Mouse (Mus musculus) MEL (cell line): ENCODE measurements around the gene Hnrnpf. TPM values are rescaled to one million over a fixed set of nuclear protein-coding genes. Genes with fewer than 3 reads are reported as not detected.

Source experiments
- DNase-seq: peaks from one replicate; pipeline ENCODE4 v3.0.0; 2011; ENCODE audit warnings: low read depth, low spot score
- H3K27ac ChIP-seq: 2 replicates; pipeline ENCODE4 v1.5.1; 2012; ENCODE audit warnings: low read depth, mild to moderate bottlenecking, control low read depth, low read length, moderate library complexity; ENCODE audit not compliant: control insufficient read depth
- H3K27me3 ChIP-seq, 2 experiments: fragments of 150-350 bp in 1 of 2; sonication (generic) in 1 of 2; 2 replicates each; pipeline ENCODE4 v1.6.1; 2012; ENCODE audit warnings: low read length in 2 of 2, mild to moderate bottlenecking in 2 of 2, improper control_type of control experiment in 1 of 2, moderate library complexity in 1 of 2; ENCODE audit not compliant: insufficient read depth in 2 of 2, control insufficient read depth in 1 of 2
- H3K36me3 ChIP-seq, 2 experiments: 2 replicates each; pipeline ENCODE4 v1.6.1; 2012 to 2014; ENCODE audit warnings: low read length in 2 of 2, improper control_type of control experiment in 1 of 2, inconsistent platforms in 1 of 2, mild to moderate bottlenecking in 1 of 2; ENCODE audit not compliant: insufficient read depth in 2 of 2, control insufficient read depth in 1 of 2
- H3K4me1 ChIP-seq, 2 experiments: fragments of 150-350 bp in 1 of 2; sonication (generic) in 1 of 2; 2 replicates each; pipeline ENCODE4 v1.6.1; 2012; ENCODE audit warnings: low read length in 2 of 2, improper control_type of control experiment in 1 of 2, mild to moderate bottlenecking in 1 of 2; ENCODE audit not compliant: insufficient read depth in 2 of 2, control insufficient read depth in 1 of 2
- H3K4me3 ChIP-seq, 2 experiments: fragments of 150-350 bp in 1 of 2; sonication (generic) in 1 of 2; 2 replicates each; pipeline ENCODE4 v1.5.1; 2012; ENCODE audit warnings: low read depth in 2 of 2, low read length in 2 of 2, mild to moderate bottlenecking in 2 of 2, moderate library complexity in 2 of 2, control low read depth in 1 of 2, improper control_type of control experiment in 1 of 2; ENCODE audit not compliant: control insufficient read depth in 1 of 2, insufficient read depth in 1 of 2
- H3K79me2 ChIP-seq: 2 replicates; pipeline ENCODE4 v1.6.1; 2012; ENCODE audit warnings: mild to moderate bottlenecking, low read length, moderate library complexity; ENCODE audit not compliant: control insufficient read depth, poor library complexity, insufficient read depth
- H3K9ac ChIP-seq: 2 replicates; pipeline ENCODE4 v1.6.1; 2012; ENCODE audit warnings: low read depth, mild to moderate bottlenecking, control low read depth, low read length, moderate library complexity; ENCODE audit not compliant: control insufficient read depth, poor library complexity, severe bottlenecking
- H3K9me3 ChIP-seq: fragments of 150-350 bp; sonication (generic); replicated peaks from 2 replicates; pipeline ENCODE4 v1.6.1; 2012; ENCODE audit warnings: mild to moderate bottlenecking, low read length, improper control_type of control experiment, moderate library complexity; ENCODE audit not compliant: insufficient read depth
- BHLHE40 ChIP-seq: IDR thresholded peaks from 2 replicates; pipeline ENCODE4 v1.6.1; 2012; ENCODE audit warnings: low read depth, mild to moderate bottlenecking, inconsistent platforms, low read length, improper control_type of control experiment, borderline replicate concordance
- CHD2 ChIP-seq: IDR thresholded peaks from 2 replicates; pipeline ENCODE4 v1.6.1; 2011; ENCODE audit warnings: low read length, improper control_type of control experiment
- CTCF ChIP-seq, 3 experiments: IDR thresholded peaks in 2 of 3; conservative IDR thresholded peaks in 1 of 3; 2 replicates each; pipeline ENCODE4 v1.5.1; 2011 to 2012; ENCODE audit warnings: low read length in 3 of 3, low read depth in 2 of 3, mild to moderate bottlenecking in 2 of 3, improper control_type of control experiment in 1 of 3, inconsistent platforms in 1 of 3, mixed read lengths in 1 of 3, moderate library complexity in 1 of 3; ENCODE audit not compliant: control insufficient read depth in 1 of 3, insufficient read depth in 1 of 3, poor library complexity in 1 of 3, severe bottlenecking in 1 of 3
- E2F4 ChIP-seq: IDR thresholded peaks from 2 replicates; pipeline ENCODE4 v1.6.1; 2011; ENCODE audit warnings: low read depth, low read length, improper control_type of control experiment, borderline replicate concordance
- EP300 ChIP-seq, 2 experiments: IDR thresholded peaks; 2 replicates each; pipeline ENCODE4 v1.6.1; 2011; ENCODE audit warnings: improper control_type of control experiment in 2 of 2, low read length in 2 of 2, low read depth in 1 of 2, mild to moderate bottlenecking in 1 of 2
- GATA1 ChIP-seq: IDR thresholded peaks from 2 replicates; pipeline ENCODE4 v1.6.1; 2011; ENCODE audit warnings: low read depth, low read length, improper control_type of control experiment
- KAT2A ChIP-seq: conservative IDR thresholded peaks from 2 replicates; pipeline ENCODE4 v1.6.1; 2012; ENCODE audit warnings: low read depth, low read length, improper control_type of control experiment, inconsistent platforms
- MAFK ChIP-seq: IDR thresholded peaks from 2 replicates; pipeline ENCODE4 v1.6.1; 2011; ENCODE audit warnings: low read depth, mild to moderate bottlenecking, low read length, improper control_type of control experiment, borderline replicate concordance
- MEF2A ChIP-seq: IDR thresholded peaks from 2 replicates; pipeline ENCODE4 v1.6.1; 2014; ENCODE audit warnings: low read depth, mild to moderate bottlenecking, inconsistent platforms, low read length, improper control_type of control experiment; ENCODE audit not compliant: poor library complexity, insufficient replicate concordance, severe bottlenecking; ENCODE audit errors: extremely low read depth
- NELFE ChIP-seq: IDR thresholded peaks from 2 replicates; pipeline ENCODE4 v1.6.1; 2011; ENCODE audit warnings: low read depth, low read length, improper control_type of control experiment
- NRF1 ChIP-seq: IDR thresholded peaks from 2 replicates; pipeline ENCODE4 v1.6.1; 2014; ENCODE audit warnings: low read depth, mild to moderate bottlenecking, inconsistent platforms, low read length, improper control_type of control experiment, moderate library complexity; ENCODE audit not compliant: poor library complexity, insufficient read depth, severe bottlenecking
- POLR2AphosphoS2 ChIP-seq: IDR thresholded peaks from 2 replicates; pipeline ENCODE4 v1.6.1; 2011; ENCODE audit warnings: low read length, improper control_type of control experiment
- POLR2AphosphoS5 ChIP-seq: IDR thresholded peaks from 2 replicates; pipeline ENCODE4 v1.6.1; 2012; ENCODE audit warnings: low read depth, borderline replicate concordance, mild to moderate bottlenecking, inconsistent platforms, low read length, moderate library complexity, mixed read lengths
- RAD21 ChIP-seq: IDR thresholded peaks from 2 replicates; pipeline ENCODE4 v1.6.1; 2011; ENCODE audit warnings: mild to moderate bottlenecking, low read depth, low read length, improper control_type of control experiment
- RCOR1 ChIP-seq: IDR thresholded peaks from 2 replicates; pipeline ENCODE4 v1.6.1; 2012; ENCODE audit warnings: low read depth, mild to moderate bottlenecking, inconsistent platforms, low read length, improper control_type of control experiment
- SIN3A ChIP-seq: IDR thresholded peaks from 2 replicates; pipeline ENCODE4 v1.6.1; 2012; ENCODE audit warnings: low read length, improper control_type of control experiment, inconsistent platforms
- TAL1 ChIP-seq: IDR thresholded peaks from 2 replicates; pipeline ENCODE4 v1.6.1; 2012; ENCODE audit warnings: mild to moderate bottlenecking, inconsistent platforms, low read length, moderate library complexity, mixed read lengths
- UBTF ChIP-seq: IDR thresholded peaks from 2 replicates; pipeline ENCODE4 v1.6.1; 2012; ENCODE audit warnings: low read depth, mild to moderate bottlenecking, inconsistent platforms, low read length, improper control_type of control experiment, moderate library complexity, borderline replicate concordance; ENCODE audit not compliant: insufficient read depth
- USF2 ChIP-seq, 2 experiments: IDR thresholded peaks; 2 replicates each; pipeline ENCODE4 v1.6.1; 2011 to 2012; ENCODE audit warnings: improper control_type of control experiment in 2 of 2, low read length in 2 of 2, borderline replicate concordance in 1 of 2, inconsistent platforms in 1 of 2, low read depth in 1 of 2, mild to moderate bottlenecking in 1 of 2; ENCODE audit not compliant: insufficient read depth in 1 of 2
- ZNF384 ChIP-seq: IDR thresholded peaks from 2 replicates; pipeline ENCODE4 v1.6.1; 2012; ENCODE audit warnings: low read depth, mild to moderate bottlenecking, inconsistent platforms, low read length, improper control_type of control experiment
- polyA plus RNA-seq, 2 experiments: library from polyadenylated mRNA; stranded (reverse) in 1 of 2; unstranded in 1 of 2; fragments of >175 nt in 1 of 2; fragments of >200 nt in 1 of 2; gene quantifications; 2 replicates each; pipeline versions ENCODE4 v1.2.1 to v1.2.4; 2012; ENCODE audit warnings: low replicate concordance in 2 of 2, low read depth in 1 of 2; ENCODE audit not compliant: insufficient read length in 2 of 2, insufficient read depth in 1 of 2, missing spikeins in 1 of 2
- total RNA-seq: library from RNA; depleted of rRNA; stranded (reverse); fragments of 300-350 nt; gene quantifications from 2 replicates; pipeline ENCODE4 v1.2.3, GENCODE M21; 2012

Gene Hnrnpf
- total and polyA plus RNA-seq, 3 experiments, result 722 to 2,287 (median 882) TPM

GRCm38 (mm10) chr6:117956161-117956560 is 56.0 kb downstream of the Hnrnpf start:
- no peaks in the 10 kb centered on the region for H3K79me2 ChIP-seq
- no peak overlapping the region for H3K9ac ChIP-seq
- H3K4me1 ChIP-seq, result no peaks in the 10 kb centered on the region
- no peaks in the 10 kb centered on the region for H3K9me3 ChIP-seq
- H3K27me3 ChIP-seq, result no peaks in the 10 kb centered on the region
- TF ChIP-seq E2F4, result no peak
- TF ChIP-seq POLR2AphosphoS5, result no peak
- TF ChIP-seq NELFE, result no peak
- TF ChIP-seq USF2 (IDR thresholded peaks at IDR 0.05; ENCODE audit: borderline replicate concordance in 1 of 2, insufficient read depth in 1 of 2, low read depth in 1 of 2, low read length in 2 of 2), result no peak
- no peak for TF ChIP-seq CHD2
- TF ChIP-seq POLR2AphosphoS2, result no peak
- no peak for TF ChIP-seq ZNF384
- no peak for TF ChIP-seq SIN3A
- no peak for TF ChIP-seq UBTF
- no peak for TF ChIP-seq RCOR1
- no peak for TF ChIP-seq RAD21
- no peak for TF ChIP-seq MAFK
- no peak for TF ChIP-seq KAT2A
- no peak for TF ChIP-seq TAL1
- TF ChIP-seq EP300 (IDR thresholded peaks at IDR 0.05; ENCODE audit: low read depth in 1 of 2, low read length in 2 of 2), result no peak
- no peak for TF ChIP-seq NRF1
- TF ChIP-seq, all 39 proteins: peak for 0
- DNase-seq, result no peak
- Histone ChIP-seq H3K36me3 (no peaks in the 10 kb centered on the region), H3K27ac (no peak overlapping the region), H3K4me3 (no peak overlapping the region)

DNA sequence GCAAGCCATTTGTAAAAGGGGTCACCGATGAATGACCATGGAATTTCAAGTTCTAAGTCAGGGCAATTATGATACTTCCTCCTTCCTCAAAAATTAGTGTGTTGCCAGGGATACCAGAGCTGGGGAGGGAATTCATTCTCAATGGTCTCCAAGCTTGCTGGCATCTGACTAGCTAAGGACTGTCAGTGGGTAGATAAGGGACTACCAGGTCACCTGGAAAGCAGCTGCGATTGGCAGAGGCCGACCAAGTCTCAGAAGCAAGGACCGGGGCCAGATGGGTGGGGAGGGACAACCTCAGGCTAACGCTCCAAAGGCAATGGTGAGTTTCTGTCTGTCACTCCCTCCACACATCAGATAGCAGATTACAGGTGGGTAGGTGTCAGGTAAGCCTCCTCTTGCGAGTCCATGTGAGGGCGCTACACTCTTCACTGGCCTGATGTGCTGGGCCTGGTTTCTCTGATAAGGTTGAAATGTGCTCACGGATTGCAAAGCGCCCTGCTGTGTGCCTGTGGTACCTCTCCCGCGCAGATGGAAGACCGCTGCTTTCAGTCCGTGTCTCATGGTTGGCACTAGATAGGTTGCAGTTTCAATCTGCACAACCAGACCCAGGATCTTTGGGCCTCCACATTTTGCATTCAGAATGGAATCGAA is 56.9 kb downstream of the Hnrnpf start:
- TF ChIP-seq GATA1 (no peak), POLR2AphosphoS2 (no peak), BHLHE40 (no peak), EP300 (IDR thresholded peaks at IDR 0.05; ENCODE audit: low read depth in 1 of 2, low read length in 2 of 2) (no peak), CTCF (IDR thresholded peaks at IDR 0.05 in 2 of 3, conservative IDR thresholded peaks at IDR 0.05 in 1 of 3; ENCODE audit: control insufficient read depth in 1 of 3, insufficient read depth in 1 of 3, low read depth in 2 of 3, low read length in 3 of 3, poor library complexity in 1 of 3, severe bottlenecking in 1 of 3) (0 out of 6 replicates have a peak, but pooled peaks of 1 of the 3 experiments have one; percentile 5), MEF2A (no peak), CHD2 (no peak)
- no peaks in the 10 kb centered on the region for H3K79me2 ChIP-seq
- peak; percentile 16 for DNase-seq
- no peak overlapping the region for H3K9ac ChIP-seq
- H3K4me1 ChIP-seq, result no peaks in the 10 kb centered on the region
- H3K4me3 ChIP-seq, result no peak overlapping the region
- no peaks in the 10 kb centered on the region for H3K9me3 ChIP-seq
- H3K27ac ChIP-seq, result no peak overlapping the region
- H3K27me3 ChIP-seq, result no peaks in the 10 kb centered on the region
- no peaks in the 10 kb centered on the region for H3K36me3 ChIP-seq
